Mouse (Mus musculus): Measurements from ENCODE around the gene Cdh15.

GRCm38 (mm10) chr8:122844161-122844560 lies 3.6 kb upstream of the Cdh15 start:
- TF ChIP-seq CTCF (IDR thresholded peaks at IDR 0.05): no peak
- no peak for TF ChIP-seq EP300 (IDR thresholded peaks at IDR 0.05)

Data from lung, postnatal 0 days (tissue).